Mouse (Mus musculus) forebrain, postnatal 0 days (tissue): ENCODE measurements at regions not wholly inside any gene's neighbourhood (a gene's known extent, or its start where the extent isn't known, plus 50 kb on each side); places are given as distances from the start of the nearest gene placed in this dataset.

ENCODE experiments used
- ATAC-seq: fragments of 200-750 bp; cut with Nextera tagmentation; 2 replicates; pipeline ENCODE4 v1.8.0; 2017; ENCODE audit warnings: mild to moderate bottlenecking, moderate library complexity
- DNase-seq: peaks from one replicate; pipeline ENCODE4 v3.0.0-alpha.2; 2015
- H3K27ac ChIP-seq: fragments of 300-500 bp; sonication (generic); 2 replicates; pipeline ENCODE4 v1.5.1; 2014; ENCODE audit warnings: low read depth, mild to moderate bottlenecking, antibody characterized with exemption, low read length, moderate library complexity, mixed read lengths
- H3K27me3 ChIP-seq: fragments of 300-500 bp; sonication (generic); 2 replicates; pipeline ENCODE4 v1.6.1; 2014; ENCODE audit warnings: mild to moderate bottlenecking, low read length, mixed read lengths; ENCODE audit not compliant: insufficient read depth
- H3K36me3 ChIP-seq: fragments of 300-500 bp; sonication (generic); 2 replicates; pipeline ENCODE4 v1.6.1; 2014; ENCODE audit warnings: mild to moderate bottlenecking, moderate library complexity; ENCODE audit not compliant: insufficient read depth
- H3K4me1 ChIP-seq: fragments of 300-500 bp; sonication (generic); 2 replicates; pipeline ENCODE4 v1.6.1; 2014; ENCODE audit warnings: antibody characterized with exemption; ENCODE audit not compliant: insufficient read depth
- H3K4me2 ChIP-seq: fragments of 300-500 bp; sonication (generic); 2 replicates; pipeline ENCODE4 v1.6.1; 2014; ENCODE audit warnings: low read depth, mild to moderate bottlenecking, moderate library complexity
- H3K4me3 ChIP-seq: fragments of 300-500 bp; sonication (generic); 2 replicates; pipeline ENCODE4 v1.5.1; 2014; ENCODE audit warnings: low read depth, low read length, mixed read lengths
- H3K9ac ChIP-seq: fragments of 300-500 bp; sonication (generic); 2 replicates; pipeline ENCODE4 v1.6.1; 2014; ENCODE audit warnings: mild to moderate bottlenecking
- H3K9me3 ChIP-seq: fragments of 300-500 bp; sonication (generic); 2 replicates; pipeline ENCODE4 v1.6.1; 2016; ENCODE audit warnings: low read length
- CTCF ChIP-seq: sonication (generic); IDR thresholded peaks from 2 replicates; pipeline ENCODE4 v1.5.1; 2016; ENCODE audit warnings: antibody characterized with exemption, control low read depth, low read depth
- WGBS: fragments of 180-500 bp; shearing (Covaris S2); extraction: QIAGEN DNeasy Blood & Tissue Kit; methylation state at CpG from one replicate; pipeline ENCODE4 v1.1.7; 2014; 5-methylcytosine and 5-hydroxymethylcytosine counted together

DNA sequence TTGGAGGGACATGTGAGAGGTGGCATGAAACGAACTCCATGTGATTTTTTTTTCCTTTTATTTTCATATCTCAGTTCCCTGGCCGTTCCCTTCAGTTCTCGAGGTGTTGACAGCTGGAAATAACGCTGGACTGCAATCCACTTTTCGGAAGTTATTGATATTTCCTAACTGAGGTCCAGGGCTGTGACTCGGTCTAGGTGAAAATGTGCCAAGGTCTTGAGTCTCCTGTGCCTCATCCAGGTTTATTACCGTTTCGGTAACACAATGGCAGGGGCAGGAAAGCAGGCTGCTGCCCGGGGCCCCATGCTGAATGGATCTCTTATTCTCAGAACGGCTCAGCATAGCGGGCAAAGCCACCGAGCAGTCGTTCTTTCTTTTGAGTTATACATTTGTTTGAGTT, 844.7 kb upstream of the Car8 start:
- ATAC-seq, result no peak
- no peaks in the 10 kb centered on the region for H3K4me1 ChIP-seq
- no peak for TF ChIP-seq CTCF
- no peak overlapping the region for H3K27ac ChIP-seq
- no peak for DNase-seq
- H3K4me2 ChIP-seq, result no peak overlapping the region
- no peak overlapping the region for H3K9ac ChIP-seq
- H3K27me3 ChIP-seq, result no peaks in the 10 kb centered on the region
- no peaks in the 10 kb centered on the region for H3K9me3 ChIP-seq
- 64% methylated on average over 13 of the region's 13 CpGs for WGBS
- H3K4me3 ChIP-seq, result no peak overlapping the region
- no peaks in the 10 kb centered on the region for H3K36me3 ChIP-seq

DNA sequence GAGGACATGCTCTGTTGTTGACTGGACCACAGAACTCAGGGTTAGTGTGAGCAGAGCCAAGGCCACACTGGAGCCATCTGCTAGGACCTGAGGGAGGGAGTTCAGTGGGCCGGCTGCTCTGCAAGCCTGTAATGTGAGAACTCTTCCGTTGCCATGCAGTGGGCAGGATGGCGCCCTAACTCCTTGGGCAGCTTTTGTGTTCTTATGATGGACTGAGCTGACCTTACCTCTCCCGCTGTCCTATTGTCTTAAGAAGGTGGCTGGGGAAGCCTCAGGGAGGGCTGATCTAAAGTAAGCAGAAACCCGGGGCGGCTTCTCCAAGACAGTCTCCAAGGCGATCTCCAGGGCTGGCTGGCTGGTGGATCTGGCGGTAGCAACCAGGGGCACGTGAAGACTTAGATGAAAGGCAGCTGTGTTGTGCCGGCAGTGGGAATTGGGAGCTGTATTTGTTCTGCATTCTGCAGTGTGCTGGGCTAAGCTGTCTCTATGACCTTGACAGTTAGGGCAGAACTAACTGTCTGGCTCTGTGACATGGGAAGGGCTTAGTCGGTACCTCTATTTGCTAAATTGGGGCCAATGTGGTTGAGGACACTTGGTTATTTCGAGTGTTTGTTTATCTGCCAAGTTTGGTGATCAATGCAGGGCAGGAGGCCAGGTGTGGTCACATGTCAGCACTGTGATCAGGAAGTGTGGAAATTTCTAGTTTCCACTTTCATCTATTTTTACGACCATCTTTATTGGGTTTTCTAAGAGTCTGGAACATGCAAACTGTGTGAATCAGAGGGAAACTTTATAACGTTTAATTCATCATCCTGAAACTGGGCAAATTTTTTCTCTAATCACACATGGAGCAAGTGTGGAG, 843.1 kb upstream of the Car8 start:
- peak; percentile 90 for ATAC-seq
- H3K4me3 ChIP-seq, result no peak overlapping the region
- WGBS, result 38% methylated on average over 14 of the region's 14 CpGs

GRCm38 (mm10) chr4:9080821-9081493, 842.1 kb upstream of the Car8 start:
- DNase-seq, result no peak
- no peaks in the 10 kb centered on the region for H3K36me3 ChIP-seq
- H3K27me3 ChIP-seq, result no peaks in the 10 kb centered on the region
- H3K4me2 ChIP-seq, result no peak overlapping the region
- no peak overlapping the region for H3K4me3 ChIP-seq
- H3K9ac ChIP-seq, result no peak overlapping the region
- no peak overlapping the region for H3K27ac ChIP-seq
- H3K4me1 ChIP-seq, result no peaks in the 10 kb centered on the region
- 42% methylated on average over 15 of the region's 15 CpGs for WGBS
- no peaks in the 10 kb centered on the region for H3K9me3 ChIP-seq
- no peak for ATAC-seq
- TF ChIP-seq CTCF, result no peak

More for the DNA sequence above, 843.1 kb upstream of the Car8 start:
- Histone ChIP-seq H3K27ac (no peak overlapping the region), H3K27me3 (no peaks in the 10 kb centered on the region), H3K9ac (no peak overlapping the region), H3K4me2 (no peak overlapping the region), H3K9me3 (no peaks in the 10 kb centered on the region), H3K36me3 (no peaks in the 10 kb centered on the region), H3K4me1 (no peaks in the 10 kb centered on the region)
- no peak for TF ChIP-seq CTCF
- DNase-seq, result peak; percentile 42

DNA sequence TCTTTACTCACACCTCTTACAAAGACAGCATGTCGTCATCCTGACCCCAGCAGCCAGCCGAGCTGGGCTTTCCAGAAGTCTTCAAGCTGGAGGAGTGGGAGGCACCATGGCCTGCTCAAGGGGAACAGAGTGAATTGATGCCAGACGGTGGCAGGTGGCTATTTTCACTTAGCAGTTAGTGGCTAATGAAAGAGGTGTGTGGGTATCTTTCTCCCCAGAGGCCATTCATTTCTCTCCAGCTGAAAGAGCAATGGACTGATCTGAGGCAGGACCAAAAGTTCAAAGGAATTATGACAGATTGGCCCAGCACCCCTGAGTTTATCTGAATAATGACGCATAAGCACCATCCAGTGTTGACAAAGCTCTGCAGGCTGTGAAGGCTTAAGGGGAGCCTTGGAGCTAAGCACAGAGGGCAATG, 841.0 kb upstream of the Car8 start:
- Histone ChIP-seq H3K9ac (no peak overlapping the region), H3K36me3 (no peaks in the 10 kb centered on the region), H3K4me3 (no peak overlapping the region), H3K27me3 (no peaks in the 10 kb centered on the region), H3K4me1 (no peaks in the 10 kb centered on the region), H3K27ac (no peak overlapping the region), H3K9me3 (no peaks in the 10 kb centered on the region), H3K4me2 (no peak overlapping the region)
- WGBS, result 30% methylated on average over 4 of the region's 4 CpGs
- DNase-seq, result no peak
- no peak for TF ChIP-seq CTCF
- ATAC-seq, result no peak

GRCm38 (mm10) chr4:9074447-9074846, 835.6 kb upstream of the Car8 start:
- Histone ChIP-seq H3K27me3 (no peaks in the 10 kb centered on the region), H3K36me3 (no peaks in the 10 kb centered on the region), H3K4me2 (no peak overlapping the region), H3K4me3 (no peak overlapping the region), H3K9ac (no peak overlapping the region), H3K27ac (no peak overlapping the region), H3K9me3 (no peaks in the 10 kb centered on the region), H3K4me1 (no peaks in the 10 kb centered on the region)
- 45% methylated on average over 2 of the region's 2 CpGs for WGBS
- no peak for TF ChIP-seq CTCF
- ATAC-seq (no peak), DNase-seq (no peak)

DNA sequence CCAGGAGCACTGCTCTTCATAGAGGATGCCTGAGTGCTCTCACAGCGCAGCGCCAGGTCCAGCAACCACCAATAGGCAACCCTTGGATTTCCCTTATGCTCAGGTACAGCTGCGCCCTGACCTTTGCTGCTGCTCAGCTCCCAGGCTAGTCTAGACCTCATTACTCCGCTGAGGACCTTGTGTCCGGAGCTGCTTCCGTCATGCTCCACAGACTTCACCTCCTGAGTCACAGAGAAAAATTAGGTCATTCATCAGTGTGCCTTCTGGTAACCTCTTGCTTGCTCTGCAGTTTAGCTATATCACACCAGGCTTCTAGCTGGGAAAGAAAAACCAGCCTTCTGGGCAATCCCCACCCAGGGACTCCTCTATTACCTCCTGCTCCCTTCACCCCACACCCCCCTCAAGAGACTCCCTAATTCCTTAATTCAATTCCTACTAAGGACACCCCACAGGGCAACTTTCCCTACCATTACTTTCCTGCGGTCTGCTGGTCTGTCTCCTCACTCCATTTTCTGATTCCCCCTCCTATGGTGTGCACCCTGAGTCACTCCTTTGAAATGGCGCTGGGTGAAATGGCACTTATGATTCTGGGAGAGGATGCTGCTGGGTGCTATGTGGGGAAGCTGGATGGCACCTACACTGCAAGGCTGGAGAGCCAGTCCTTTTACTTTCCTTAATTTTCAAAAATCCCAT, 835.0 kb upstream of the Car8 start:
- 64% methylated on average over 8 of the region's 8 CpGs for WGBS
- no peak for TF ChIP-seq CTCF
- no peak overlapping the region for H3K4me3 ChIP-seq
- no peak overlapping the region for H3K27ac ChIP-seq
- no peak for ATAC-seq
- DNase-seq, result no peak
- H3K27me3 ChIP-seq, result no peaks in the 10 kb centered on the region
- H3K9me3 ChIP-seq, result no peaks in the 10 kb centered on the region
- no peak overlapping the region for H3K4me2 ChIP-seq
- no peaks in the 10 kb centered on the region for H3K4me1 ChIP-seq
- H3K36me3 ChIP-seq, result no peaks in the 10 kb centered on the region
- H3K9ac ChIP-seq, result no peak overlapping the region

DNA sequence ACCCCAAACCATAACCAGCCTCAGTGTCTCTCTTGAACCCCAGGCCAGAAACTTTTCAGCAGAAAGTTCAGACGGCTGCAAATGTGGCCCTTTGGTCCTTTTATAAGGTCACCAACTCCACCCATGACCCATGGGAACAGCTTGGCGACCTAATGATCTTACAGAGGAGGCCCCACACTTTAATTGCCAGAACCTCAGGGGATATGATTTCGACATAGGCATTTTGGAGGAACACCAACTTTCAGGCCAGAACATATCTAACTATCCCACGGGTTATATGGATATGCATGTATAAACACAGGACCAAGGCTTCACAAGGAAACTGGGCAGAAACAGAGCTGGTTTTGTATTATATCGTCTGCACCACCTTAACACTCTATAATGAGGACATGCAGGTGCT, 833.5 kb upstream of the Car8 start:
- Histone ChIP-seq H3K4me3 (no peak overlapping the region), H3K36me3 (no peaks in the 10 kb centered on the region), H3K27ac (no peak overlapping the region), H3K27me3 (no peaks in the 10 kb centered on the region), H3K4me1 (no peaks in the 10 kb centered on the region), H3K4me2 (no peak overlapping the region), H3K9ac (no peak overlapping the region), H3K9me3 (no peaks in the 10 kb centered on the region)
- DNase-seq, result no peak
- WGBS, result 82% methylated on average over 5 of the region's 5 CpGs
- TF ChIP-seq CTCF, result no peak
- no peak for ATAC-seq
